Mouse (Mus musculus): ENCODE results near the gene Abcb6.

Gene Abcb6

GRCm38 (mm10) chr1:75180105-75180590 is at the start of gene Abcb6:
Gene Abcb6, minus strand, starts transcription at chr1:75180392.
- DNase-seq: peak; percentile 96

DNA sequence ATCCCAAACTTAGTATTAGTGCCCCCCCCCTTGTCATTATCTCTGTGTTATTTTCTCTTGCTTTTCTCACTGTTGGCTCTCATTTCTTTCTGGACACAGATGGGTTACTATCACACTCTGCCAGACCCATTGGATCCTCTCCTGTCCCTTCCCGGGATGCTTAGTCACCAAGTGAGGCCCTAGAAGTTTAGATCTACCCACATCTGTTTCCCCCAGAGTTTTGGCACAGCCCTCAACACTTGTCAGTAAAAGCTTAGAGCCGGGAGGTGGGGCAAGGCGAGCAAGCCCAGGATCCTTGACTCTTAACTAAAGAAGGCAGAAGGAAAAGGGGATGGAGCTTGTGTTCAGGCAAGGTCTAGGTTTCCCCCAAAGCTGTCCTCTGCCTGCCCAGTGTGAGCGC is 49.0 kb upstream of the Abcb6 start:
- no peak for DNase-seq

- no peak for DNase-seq
These were observed 47.5 kb upstream of the Abcb6 start for GRCm38 (mm10) chr1:75227653-75228052.

GRCm38 (mm10) chr1:75226138-75226537 is 45.9 kb upstream of the Abcb6 start:
- DNase-seq: no peak

DNA sequence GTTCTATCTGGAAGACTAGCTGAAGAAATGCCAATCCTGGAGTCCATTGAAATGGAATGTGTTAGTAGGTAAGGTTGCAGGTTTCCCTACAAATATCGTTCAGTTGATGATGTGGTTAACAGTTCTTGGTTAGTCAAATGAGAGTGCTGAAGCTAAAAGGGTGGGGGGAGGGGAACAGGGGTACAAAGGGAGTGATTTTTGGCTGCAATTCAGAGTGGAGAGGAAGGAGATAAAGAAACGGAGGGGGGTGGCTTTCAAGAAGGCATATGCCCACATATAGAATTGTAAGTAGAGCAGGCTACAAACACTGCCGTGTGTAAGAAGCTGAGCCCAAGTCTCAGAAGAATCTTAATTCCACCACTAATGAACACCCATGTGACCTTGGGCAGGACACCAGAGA is 45.3 kb upstream of the Abcb6 start:
- DNase-seq: no peak

DNA sequence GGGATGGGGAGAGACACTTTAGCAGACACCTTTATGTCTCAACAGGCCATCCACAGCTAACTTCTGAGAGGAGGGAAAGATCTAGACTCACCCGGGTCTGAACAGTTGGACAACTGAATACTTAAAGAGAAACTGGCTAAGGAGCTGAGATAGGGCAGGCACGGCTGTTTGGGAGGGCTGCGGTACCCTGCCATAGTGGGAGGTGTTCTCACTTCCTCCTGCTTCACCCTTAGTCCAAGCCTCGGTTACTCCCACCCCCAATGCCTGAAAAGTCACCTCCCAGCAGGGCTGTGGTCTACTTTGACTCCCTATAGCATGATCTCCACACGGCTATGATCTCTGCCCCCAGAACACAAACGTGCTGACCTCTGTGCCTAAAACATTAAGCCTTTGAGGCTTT is 43.3 kb upstream of the Abcb6 start:
- DNase-seq: no peak

- no peak for DNase-seq
These were observed 42.7 kb upstream of the Abcb6 start for GRCm38 (mm10) chr1:75222926-75223325.

DNA sequence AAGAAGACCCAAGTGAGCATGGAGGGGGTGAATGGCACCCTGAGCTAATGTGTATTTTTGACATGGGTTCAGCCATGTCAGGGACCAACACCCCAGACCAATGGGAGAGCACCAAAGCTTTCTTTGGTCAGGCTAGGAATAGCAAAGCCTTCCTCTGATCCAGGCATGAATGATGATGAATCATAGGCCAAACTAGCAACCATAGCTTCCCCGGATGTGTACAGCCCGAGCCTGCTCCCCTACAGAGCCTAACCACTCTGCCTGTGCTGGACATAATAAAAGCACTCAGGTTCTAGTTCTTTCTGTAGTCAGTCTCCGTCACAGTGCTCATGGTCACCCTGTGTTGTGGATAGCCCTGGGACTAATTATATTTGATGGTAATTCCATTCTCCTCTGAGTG is 41.3 kb upstream of the Abcb6 start:
- DNase-seq: no peak

DNA sequence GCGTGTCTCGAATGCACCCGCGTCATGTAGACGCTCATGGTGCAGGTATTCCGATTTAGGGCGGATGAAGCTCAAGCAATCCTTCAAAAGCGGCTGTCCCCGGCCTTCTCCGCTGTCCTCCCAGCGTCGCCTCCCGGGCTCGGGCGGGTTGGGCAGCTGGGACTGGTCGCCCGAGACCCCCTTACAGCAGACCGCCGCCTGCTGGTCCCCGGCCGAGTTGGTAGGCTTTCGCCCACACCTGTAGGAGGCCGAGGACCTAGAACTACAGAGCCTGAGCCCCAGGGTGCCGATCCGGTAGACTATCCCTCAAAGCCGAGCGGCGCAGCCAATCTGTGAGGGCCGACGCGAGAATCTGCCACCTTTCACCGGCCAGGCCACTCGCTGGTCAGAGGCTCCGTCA is 39.3 kb upstream of the Abcb6 start, which contains the start of gene Tuba4a:
Tuba4a (minus strand) TSS at position 335 of the 400 bp plus-strand sequence.
- peak; percentile 58 for DNase-seq

DNA sequence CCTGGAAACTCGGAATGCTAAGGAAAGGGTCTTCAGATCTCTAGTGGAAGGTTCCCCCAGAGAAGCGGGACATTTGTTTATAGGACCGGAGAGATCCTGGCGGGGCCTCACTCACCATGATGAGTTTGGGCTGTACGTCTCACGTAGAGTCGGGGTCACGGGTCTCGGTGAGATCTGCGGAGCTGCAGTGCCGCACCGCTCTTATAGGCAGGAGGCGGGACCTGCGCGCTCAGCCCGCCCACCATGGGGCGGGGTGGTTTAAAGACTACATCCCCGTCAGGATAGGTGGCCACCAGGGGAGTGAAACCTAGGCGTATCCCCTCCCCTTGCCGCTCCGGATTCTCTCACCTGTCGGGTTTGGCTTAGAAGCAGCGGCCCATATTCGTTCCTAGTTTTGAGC is 38.9 kb upstream of the Abcb6 start:
- peak; percentile 85 for DNase-seq

- DNase-seq: peak; percentile 25
These were observed 38.2 kb upstream of the Abcb6 start for GRCm38 (mm10) chr1:75218227-75219001.

GRCm38 (mm10) chr1:75217893-75218226 is 37.7 kb upstream of the Abcb6 start:
- DNase-seq: no peak

DNA sequence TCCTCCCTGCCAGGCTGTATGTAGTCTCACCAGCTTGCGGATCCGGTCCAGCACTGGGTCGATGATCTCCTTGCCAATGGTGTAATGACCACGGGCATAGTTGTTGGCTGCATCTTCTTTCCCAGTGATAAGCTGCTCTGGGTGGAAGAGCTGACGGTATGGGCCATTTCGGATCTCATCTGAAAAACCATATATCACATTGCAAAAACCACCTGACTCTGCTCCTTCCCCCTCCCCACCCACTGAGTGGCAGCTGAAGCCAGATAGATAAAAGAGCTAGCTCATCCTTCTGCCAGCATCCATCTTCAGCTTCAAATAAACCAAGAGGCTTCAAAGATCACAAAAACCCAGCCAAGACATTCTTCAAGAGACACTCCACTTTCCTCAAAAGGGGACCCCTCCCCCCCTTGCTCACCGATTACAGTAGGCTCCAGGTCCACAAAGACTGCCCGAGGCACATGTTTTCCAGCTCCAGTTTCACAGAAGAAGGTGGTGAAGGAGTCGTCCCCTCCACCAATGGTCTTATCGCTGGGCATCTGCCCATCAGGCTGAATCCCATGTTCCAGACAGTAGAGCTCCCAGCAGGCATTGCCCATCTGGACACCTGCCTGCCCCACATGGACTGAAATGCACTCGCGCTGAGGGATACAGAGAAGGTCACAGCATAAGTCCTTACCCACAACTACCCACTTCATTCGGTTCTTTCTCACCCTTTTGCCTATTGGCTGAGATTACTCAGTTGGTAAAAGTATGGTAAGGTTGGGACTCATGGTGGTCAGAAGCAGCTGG is 36.8 kb upstream of the Abcb6 start:
- DNase-seq: no peak

- no peak for DNase-seq
These were observed 35.6 kb upstream of the Abcb6 start for GRCm38 (mm10) chr1:75215785-75216184.

- no peak for DNase-seq
These were observed 34.7 kb upstream of the Abcb6 start for GRCm38 (mm10) chr1:75214886-75215285.

DNA sequence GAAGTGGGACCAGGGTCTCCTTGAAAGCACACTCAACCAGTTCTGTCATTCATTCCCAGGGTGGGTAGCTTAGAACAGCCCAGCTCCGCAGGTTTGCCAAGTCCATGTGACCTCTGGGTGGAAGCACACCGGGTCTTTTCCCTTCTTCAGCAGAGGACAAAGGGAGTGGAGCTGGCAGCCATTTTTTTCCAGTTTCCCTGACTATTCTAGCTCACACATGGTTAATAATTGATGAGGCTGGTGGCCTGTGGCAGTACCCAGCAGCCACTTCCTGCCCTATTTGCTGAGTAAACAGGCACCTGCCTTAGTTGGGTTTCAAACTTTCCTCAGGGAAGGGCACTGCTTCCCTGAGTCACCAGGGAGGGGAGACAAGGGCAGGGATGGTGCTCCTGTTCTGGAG is 34.2 kb upstream of the Abcb6 start:
- no peak for DNase-seq

DNA sequence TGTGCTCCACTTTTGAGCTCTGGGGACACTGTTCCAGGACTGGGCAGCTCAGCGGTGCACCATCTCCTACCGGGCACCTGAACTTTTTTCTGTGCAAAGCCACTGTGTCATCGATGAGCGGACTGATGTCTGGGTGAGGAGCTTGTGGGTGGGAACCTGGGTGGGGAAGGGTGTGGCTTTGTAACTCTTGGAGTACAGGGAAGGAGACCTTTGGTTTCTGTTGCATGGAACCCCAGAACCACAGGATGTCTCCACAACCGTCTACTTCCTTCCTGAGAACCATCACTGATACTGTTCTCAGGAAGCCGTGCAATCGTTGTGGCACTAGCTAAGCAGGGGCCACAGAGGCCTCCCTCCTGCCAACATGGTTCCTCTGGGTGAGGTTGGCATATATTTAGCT is 32.9 kb upstream of the Abcb6 start:
- no peak for DNase-seq

- no peak for DNase-seq
These were observed 32.4 kb upstream of the Abcb6 start for GRCm38 (mm10) chr1:75212542-75212941.

- no peak for DNase-seq
These were observed 31.0 kb upstream of the Abcb6 start for GRCm38 (mm10) chr1:75211141-75211708.

GRCm38 (mm10) chr1:75210136-75211087 is 30.2 kb upstream of the Abcb6 start, which contains the start of the genes Glb1l and Stk16:
Gene Glb1l, minus strand, starts transcription at chr1:75210813.
Gene Stk16, plus strand, starts transcription at chr1:75210838.
- DNase-seq: peak; percentile 96

- peak; percentile 61 for DNase-seq
These were observed 28.9 kb upstream of the Abcb6 start for GRCm38 (mm10) chr1:75208967-75209678.

- DNase-seq: no peak
These were observed 21.0 kb upstream of the Abcb6 start for GRCm38 (mm10) chr1:75201236-75201635.

Data from embryo, embryonic 11 days (tissue).